Mouse (Mus musculus): ENCODE data around the gene Gatd1. TPM values are rescaled to one million over a fixed set of nuclear protein-coding genes. Genes with fewer than 3 reads are reported as not detected.

Gene Gatd1
- total RNA-seq, 2 experiments from 2014 or later: 18.3 to 19.5 TPM

Other genes with a start within 250 kb of the Gatd1 start
- 10 to 100 TPM; 64.5 to 79.3 TPM for gene Rnh1, start 241.3 kb downstream of the Gatd1 start, total RNA-seq (2021)
- 100 to 1,000 TPM; 166 to 193 TPM for gene Hras, start 220.1 kb downstream of the Gatd1 start, total RNA-seq (2021)
- 1 to 10 TPM; 4.9 to 5.2 TPM for gene Lrrc56, start 220.0 kb downstream of the Gatd1 start, total RNA-seq (2021)
- gene Lmntd2, start 200.1 kb downstream of the Gatd1 start, total RNA-seq (2021): not detected
- 10 to 100 TPM in 1 of 2 experiments, 1 to 10 TPM in 1; 9.8 to 14.2 TPM for gene Rassf7, start 198.3 kb downstream of the Gatd1 start, total RNA-seq (2021)
- 10 to 100 TPM; 48.4 to 63.3 TPM for gene Phrf1, start 185.4 kb downstream of the Gatd1 start, total RNA-seq (2021)
- 1 to 10 TPM; 1.4 TPM for gene Irf7, start 147.7 kb downstream of the Gatd1 start, total RNA-seq (2021)
- 1 to 10 TPM; 1.3 to 1.5 TPM for gene Cdhr5, start 137.3 kb downstream of the Gatd1 start, total RNA-seq (2021)
- gene Sct, start 135.0 kb downstream of the Gatd1 start, total RNA-seq (2021): 1 to 10 TPM; 3.4 to 3.5 TPM
- under 1 TPM; 0.16 to 0.25 TPM for gene Drd4, start 122.1 kb downstream of the Gatd1 start, total RNA-seq (2021)
- gene Deaf1, start 86.4 kb downstream of the Gatd1 start, total RNA-seq (2021): 10 to 100 TPM; 44.6 to 50.4 TPM
- 10 to 100 TPM; 14.2 to 14.6 TPM for gene Tmem80, start 86.4 kb downstream of the Gatd1 start, total RNA-seq (2021)
- gene Eps8l2, start 75.3 kb downstream of the Gatd1 start, total RNA-seq (2021): 1 to 10 TPM; 2.4 to 2.5 TPM
- 100 to 1,000 TPM; 120 to 128 TPM for gene Taldo1, start 21.9 kb downstream of the Gatd1 start, total RNA-seq (2021)
- under 1 TPM; 0.34 to 0.49 TPM for gene Cend1, start 15.4 kb upstream of the Gatd1 start, total RNA-seq (2021)
- gene Slc25a22, start 23.8 kb upstream of the Gatd1 start, total RNA-seq (2021): 10 to 100 TPM; 16.4 to 25.2 TPM
- gene Pidd1, start 29.9 kb upstream of the Gatd1 start, total RNA-seq (2021): 1 to 10 TPM; 4.0 to 4.5 TPM
- gene Rplp2, start 33.2 kb upstream of the Gatd1 start, total RNA-seq (2021): 1,000 to 10,000 TPM; 1,111 to 1,331 TPM
- gene Pnpla2, start 41.1 kb upstream of the Gatd1 start, total RNA-seq (2021): 100 to 1,000 TPM in 1 of 2 experiments, 10 to 100 TPM in 1; 98.6 to 133 TPM
- 1 to 10 TPM; 8.9 to 9.3 TPM for gene Cracr2b, start 47.0 kb upstream of the Gatd1 start, total RNA-seq (2021)
- gene Cd151, start 53.3 kb upstream of the Gatd1 start, total RNA-seq (2021): 10 to 100 TPM; 87.2 to 88.8 TPM
- 10 to 100 TPM; 35.3 to 35.9 TPM for gene Polr2l, start 61.0 kb upstream of the Gatd1 start, total RNA-seq (2021)
- gene Tspan4, start 61.1 kb upstream of the Gatd1 start, total RNA-seq (2021): 10 to 100 TPM; 19.6 to 19.7 TPM
- 10 to 100 TPM; 23.0 to 34.4 TPM for gene Chid1, start 125.7 kb upstream of the Gatd1 start, total RNA-seq (2021)
- gene Ap2a2, start 148.0 kb upstream of the Gatd1 start, total RNA-seq (2021): 10 to 100 TPM; 63.4 to 65.5 TPM
- not detected for gene Muc6, start 241.2 kb upstream of the Gatd1 start, total RNA-seq (2021)

Measured in gastrocnemius, postnatal 4 days (tissue).